Mouse (Mus musculus) thymus, postnatal 0 days (tissue): ENCODE data around the gene Sh2b1. TPM values are rescaled to one million over a fixed set of nuclear protein-coding genes. Genes with fewer than 3 reads are reported as not detected.

Experiments
- DNase-seq: peaks from one replicate; pipeline ENCODE4 v3.0.0-alpha.2; 2015; ENCODE audit warnings: low spot score
- polyA plus RNA-seq: library from polyadenylated mRNA; unstranded; fragments of >200 nt; fragmentation: Nextera tagmentation; extraction: Ambion mirVana; gene quantifications from 2 replicates; pipeline ENCODE4 v1.2.1, GENCODE M21; 2015

Gene Sh2b1
- polyA plus RNA-seq, 1 experiment from 2014 or later: 38.6 TPM

- DNase-seq: no peak
Observed at GRCm38 (mm10) chr7:126474486-126474955, 703 bp downstream of the Sh2b1 start.

GRCm38 (mm10) chr7:126473470-126474086 lies 1.6 kb downstream of the Sh2b1 start:
- no peak for DNase-seq

- no peak for DNase-seq
Observed at GRCm38 (mm10) chr7:126472713-126473112, 2.5 kb downstream of the Sh2b1 start.

GRCm38 (mm10) chr7:126472306-126472705 lies 2.9 kb downstream of the Sh2b1 start:
- DNase-seq: peak; percentile 82

GRCm38 (mm10) chr7:126471853-126472252 lies 3.4 kb downstream of the Sh2b1 start:
- DNase-seq: peak; percentile 32

- DNase-seq: no peak
Observed at GRCm38 (mm10) chr7:126471361-126471760, 3.9 kb downstream of the Sh2b1 start.

GRCm38 (mm10) chr7:126470077-126470476 lies 5.1 kb downstream of the Sh2b1 start:
- DNase-seq: peak; percentile 86

- no peak for DNase-seq
Observed at GRCm38 (mm10) chr7:126467834-126468627, 7.2 kb downstream of the Sh2b1 start.

GRCm38 (mm10) chr7:126467271-126467670 lies 8.0 kb downstream of the Sh2b1 start:
- peak; percentile 62 for DNase-seq

- DNase-seq: no peak
Observed at GRCm38 (mm10) chr7:126466707-126467106, 8.5 kb downstream of the Sh2b1 start.

- no peak for DNase-seq
Observed at GRCm38 (mm10) chr7:126466116-126466515, 9.1 kb downstream of the Sh2b1 start.

GRCm38 (mm10) chr7:126465246-126466030 lies 9.8 kb downstream of the Sh2b1 start:
- DNase-seq: no peak

GRCm38 (mm10) chr7:126464836-126465235 lies 10.4 kb downstream of the Sh2b1 start:
- DNase-seq: no peak

- DNase-seq: peak; percentile 34
Observed at GRCm38 (mm10) chr7:126464121-126464520, 11.1 kb downstream of the Sh2b1 start.

GRCm38 (mm10) chr7:126463547-126463946 lies 11.7 kb downstream of the Sh2b1 start:
- DNase-seq: no peak

- DNase-seq: no peak
Observed at GRCm38 (mm10) chr7:126463004-126463403, 12.2 kb downstream of the Sh2b1 start, which contains the start of gene Atp2a1. Gene Atp2a1 (minus strand): TSS chr7:126463108.

GRCm38 (mm10) chr7:126461626-126462025 lies 13.6 kb downstream of the Sh2b1 start:
- DNase-seq: no peak

GRCm38 (mm10) chr7:126460623-126461399 lies 14.4 kb downstream of the Sh2b1 start:
- DNase-seq: no peak

- no peak for DNase-seq
Observed at GRCm38 (mm10) chr7:126458844-126459618, 16.2 kb downstream of the Sh2b1 start.

GRCm38 (mm10) chr7:126458225-126458624 lies 17.0 kb downstream of the Sh2b1 start:
- no peak for DNase-seq
